Mouse (Mus musculus): ENCODE data around the gene C530025M09Rik. TPM values are rescaled to one million over a fixed set of nuclear protein-coding genes. Genes with fewer than 3 reads are reported as not detected.

Gene C530025M09Rik
- total RNA-seq, 2 experiments from 2014 or later: 0.42 to 0.56 TPM

- no peak for DNase-seq (ENCODE audit: extremely low spot score in 1 of 2, low spot score in 1 of 2)
Measured at GRCm38 (mm10) chr2:149805256-149805655, 25.8 kb downstream of the C530025M09Rik start.

GRCm38 (mm10) chr2:149804599-149805140 is 26.3 kb downstream of the C530025M09Rik start:
- no peak for DNase-seq (ENCODE audit: extremely low spot score in 1 of 2, low spot score in 1 of 2)

GRCm38 (mm10) chr2:149798613-149799012 is 32.4 kb downstream of the C530025M09Rik start:
- no peak for DNase-seq (ENCODE audit: extremely low spot score in 1 of 2, low spot score in 1 of 2)

Other genes with a start within 250 kb of the C530025M09Rik start
- 10 to 100 TPM; 40.4 to 42.1 TPM for gene Syndig1, start 2.0 kb downstream of the C530025M09Rik start, total RNA-seq (2021)